In the genomic region with DNA sequence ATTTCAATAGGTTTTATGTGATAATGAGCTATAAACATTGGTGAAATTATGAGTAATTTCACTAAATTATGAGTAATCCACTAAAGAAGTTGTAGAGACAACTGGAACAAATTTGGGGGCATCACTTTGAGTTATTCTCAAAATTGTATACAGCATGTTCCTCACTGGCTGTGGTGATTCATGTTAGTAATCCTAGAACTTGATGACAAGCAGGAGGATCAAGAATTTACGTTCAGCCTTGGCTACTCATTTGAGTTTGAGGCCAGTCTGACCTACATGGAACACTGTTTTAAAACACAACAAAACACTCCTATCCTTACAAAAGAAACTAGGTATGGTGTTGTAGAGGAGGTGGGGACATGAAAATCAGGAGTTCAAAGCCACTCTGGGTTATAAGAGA, we compare ENCODE assay signal across 17 mouse cellular contexts. TPM values are rescaled to one million over a fixed set of nuclear protein-coding genes. Genes with fewer than 3 reads are reported as not detected.
"Had no signal": no experiment of that assay in that cellular context is flagged by ENCODE, and none has a peak within 500 bp of the region (broad histone marks: within the 10 kb centered on the region; RNA-seq: fewer than 3 reads in every experiment).

No protein-coding gene starts in this region.

- DNase-seq: heart, postnatal 10 days; heart, postnatal 14 days; heart, postnatal 36 days; heart, postnatal 4 days; kidney, adult 11 months; kidney, adult 18-20 months; kidney, adult 2 months; kidney, adult 8-10 months; kidney, adult 9 months; kidney, postnatal 10 days; kidney, postnatal 14 days; kidney, postnatal 25 days; kidney, postnatal 36 days; kidney, postnatal 4 days; layer of hippocampus, adult 9-11 months; layer of hippocampus, postnatal 36 days had no signal

RNA-seq across cellular contexts. Expression of a gene that starts 35.1 kb away (rescaled TPM):
- total RNA-seq: heart, postnatal 10 days; heart, postnatal 14 days; heart, postnatal 36 days; heart, postnatal 4 days; hematopoietic stem cell, adult 5-6 weeks had no signal
